Mouse (Mus musculus) CD4-positive, CD25-positive, alpha-beta regulatory T cell, adult 9 weeks (primary cell): ENCODE data around the gene Efl1. TPM values are rescaled to one million over a fixed set of nuclear protein-coding genes. Genes with fewer than 3 reads are reported as not detected.

Source experiments
- polyA plus RNA-seq: library from polyadenylated mRNA; unstranded; fragments of 100-300 nt; shearing (Covaris generic); gene quantifications from one replicate; pipeline ENCODE4 v1.2.1, GENCODE M21; 2017

The Efl1 gene
- polyA plus RNA-seq, result 53.7 TPM

DNA sequence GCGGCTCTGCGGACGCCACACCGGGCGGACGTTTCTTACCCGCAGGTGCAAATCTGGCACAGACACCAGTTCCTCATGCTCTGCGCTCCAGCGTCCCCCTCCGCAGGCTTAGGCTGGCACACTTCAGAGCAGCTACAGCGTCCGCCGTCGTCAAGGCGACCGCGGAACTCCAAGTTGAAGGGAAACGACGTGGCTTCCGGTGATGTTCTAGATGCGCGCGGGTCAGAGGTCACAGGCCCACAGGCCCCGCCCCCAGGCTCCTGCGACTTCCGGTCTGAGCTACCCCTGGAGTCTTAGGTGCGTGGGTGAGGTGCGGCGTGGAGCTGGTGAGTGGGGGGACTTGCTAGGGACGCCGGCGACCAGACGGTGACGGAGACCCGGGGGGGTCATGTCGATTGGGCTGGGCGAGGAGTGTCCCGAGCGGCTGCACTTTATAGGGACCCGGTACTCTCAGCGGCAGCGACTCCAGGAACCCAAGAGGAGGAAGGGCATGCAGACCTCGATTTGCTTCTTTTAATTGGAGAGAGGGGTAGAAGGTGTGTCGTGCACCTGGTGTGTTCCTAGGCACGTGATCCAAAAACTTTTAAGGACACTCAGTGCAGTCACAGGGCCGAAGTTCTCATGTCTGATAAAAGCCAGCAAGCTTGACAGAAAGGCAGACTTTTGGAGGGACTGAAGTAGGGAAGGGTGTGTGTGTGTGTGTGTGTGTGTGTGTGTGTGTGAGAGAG lies at the start of gene Efl1, which contains the start of gene Saxo2:
TSS of gene Efl1 (plus strand) at position 262 of the 728 bp plus-strand sequence.
TSS of gene Saxo2 (minus strand) at position 176 of the 728 bp plus-strand sequence.

Other genes starting within 250 kb of the Efl1 start
- not detected for gene Saxo2, start 86 bp upstream of the Efl1 start, polyA plus RNA-seq
- gene Mex3b, start 218.7 kb downstream of the Efl1 start, polyA plus RNA-seq, result 1.4 TPM